Mouse (Mus musculus): ENCODE results near the gene Cavin2.
A peak's percentile ranks its signal among the peaks of the same experiment; 100 is the strongest.

Gene Cavin2

DNA sequence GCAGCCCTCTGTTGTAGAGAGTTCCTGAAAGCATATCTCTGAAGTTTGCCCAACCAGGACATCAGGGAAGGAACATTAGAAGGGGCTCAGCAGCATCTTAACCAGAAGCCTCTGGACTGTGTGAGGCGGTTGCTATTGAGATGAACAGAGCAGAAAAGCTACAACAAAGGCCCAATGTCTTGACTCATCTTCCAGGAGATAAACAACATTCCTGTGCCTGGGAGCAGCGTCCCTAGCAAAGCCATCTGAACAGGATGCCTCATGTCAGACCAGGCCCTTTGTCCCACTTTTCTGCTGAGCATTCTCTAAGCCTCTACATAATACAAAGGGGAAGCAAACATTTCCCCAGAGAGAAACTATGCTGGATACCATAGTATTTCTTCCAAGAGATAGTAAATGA, 26.6 kb downstream of the Cavin2 start:
- DNase-seq, result no peak

- DNase-seq, result no peak
These were observed 34.6 kb downstream of the Cavin2 start for GRCm38 (mm10) chr1:51323506-51323905.

DNA sequence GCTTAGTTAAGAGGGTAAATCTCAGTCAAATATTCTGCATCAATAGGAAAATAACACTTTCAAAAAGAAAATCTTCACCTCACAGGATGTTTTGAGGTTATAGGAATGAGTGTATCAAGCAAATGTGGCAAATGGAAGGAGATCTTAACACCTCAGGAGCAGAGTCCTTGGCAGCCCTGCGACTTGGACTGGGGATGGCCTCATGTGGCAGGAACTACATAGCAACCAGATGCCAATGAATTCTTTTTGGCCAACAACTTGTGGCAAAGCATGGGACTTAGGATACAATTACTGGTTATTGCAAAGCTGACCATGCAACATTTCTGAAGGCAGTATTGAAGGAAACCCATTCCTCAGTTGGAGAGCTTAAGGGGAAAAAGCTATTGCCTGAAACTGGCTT, 39.6 kb downstream of the Cavin2 start:
- no peak for DNase-seq

- DNase-seq, result peak; percentile 33
These were observed 44.1 kb downstream of the Cavin2 start for GRCm38 (mm10) chr1:51332986-51333385.

DNA sequence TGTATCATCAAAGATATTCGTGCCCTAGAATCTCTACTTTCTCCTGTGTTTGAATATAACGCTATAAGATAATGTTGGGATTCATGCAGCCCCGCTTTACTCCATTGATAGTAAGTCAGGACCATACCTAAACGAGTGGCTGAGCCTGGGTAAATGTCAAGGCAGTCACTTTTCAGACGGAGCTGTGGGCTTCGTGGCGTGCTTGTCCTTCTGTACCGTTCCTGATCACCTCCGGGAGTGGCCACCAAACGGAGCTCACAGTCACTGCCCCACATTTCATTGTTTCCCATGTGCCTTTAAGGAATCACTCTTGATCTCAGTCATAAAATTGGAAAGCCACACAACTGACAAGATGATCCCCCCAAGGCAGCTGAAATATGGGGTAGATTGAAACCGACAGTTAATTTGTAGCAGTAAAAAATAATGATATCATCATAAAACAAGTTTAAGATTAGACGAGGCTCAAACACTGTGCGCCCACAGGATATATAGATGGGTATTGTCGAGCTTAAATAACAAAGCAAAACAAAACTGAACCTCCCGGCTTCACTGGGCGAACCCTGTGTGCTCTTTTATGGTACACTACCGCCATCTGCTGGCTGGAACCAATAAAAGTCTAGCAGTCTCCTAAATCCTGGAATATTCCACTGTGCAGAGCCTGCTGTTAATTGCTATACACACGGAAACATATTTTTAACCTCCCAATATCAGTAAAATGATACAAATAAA, 44.8 kb downstream of the Cavin2 start:
- peak; percentile 91 for DNase-seq

DNA sequence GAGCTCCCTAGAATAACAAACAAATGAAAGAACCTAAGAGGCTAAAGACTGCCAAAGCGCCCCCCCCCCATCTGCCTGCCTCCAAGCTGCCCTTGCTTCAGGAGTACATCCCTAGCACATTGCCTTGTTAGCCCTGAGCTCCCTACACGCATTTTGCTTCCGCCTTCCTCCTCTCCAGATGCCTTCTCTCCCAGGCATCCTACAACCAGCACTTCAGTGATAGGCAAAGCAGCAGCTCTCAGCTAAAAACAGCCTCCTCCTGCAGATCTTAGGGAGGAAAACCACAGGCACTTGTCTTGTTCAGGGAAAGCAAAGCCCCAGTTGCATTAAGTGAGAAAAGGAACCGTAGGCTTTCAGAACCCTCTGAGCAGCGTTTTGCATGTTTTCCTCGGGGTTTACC, 45.4 kb downstream of the Cavin2 start:
- DNase-seq, result no peak

- DNase-seq, result no peak
These were observed 46.2 kb downstream of the Cavin2 start for GRCm38 (mm10) chr1:51335081-51335480.

- DNase-seq, result no peak
These were observed 55.2 kb downstream of the Cavin2 start for GRCm38 (mm10) chr1:51344160-51344559.

DNA sequence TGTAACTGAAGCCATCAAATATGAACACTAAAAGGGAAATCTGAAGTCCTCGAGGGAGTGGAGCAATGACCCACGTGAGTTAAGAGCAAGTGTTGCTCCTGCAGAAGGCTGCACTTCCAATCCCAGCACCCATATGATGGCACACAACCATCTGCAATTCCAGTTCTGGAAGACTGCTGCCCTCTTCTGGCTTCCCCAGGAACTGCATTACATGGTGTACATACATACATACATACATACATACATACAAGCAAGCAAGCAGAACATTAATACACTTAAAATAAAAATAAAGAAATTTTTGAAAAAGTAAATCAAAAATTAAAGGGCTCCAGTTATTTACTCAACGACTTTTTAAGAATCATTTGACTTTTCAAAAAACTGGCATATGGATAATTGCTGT, 58.7 kb downstream of the Cavin2 start:
- DNase-seq, result no peak

- no peak for DNase-seq
These were observed 59.7 kb downstream of the Cavin2 start for GRCm38 (mm10) chr1:51348631-51349030.

GRCm38 (mm10) chr1:51349291-51349967, 60.5 kb downstream of the Cavin2 start:
- no peak for DNase-seq

Data from embryo, embryonic 11 days (tissue).